In genomic region chr9:21557556-21557955, GRCm38 (mm10) we compare ENCODE assay signal across 18 mouse cellular contexts. TPM values are rescaled to one million over a fixed set of nuclear protein-coding genes. Genes with fewer than 3 reads are reported as not detected.
DNase-seq lines count a peak whose midpoint lies in the region; ATAC-seq and TF ChIP-seq lines count a peak whose summit lies in the region.
"Had no signal": no experiment of that assay in that cellular context is flagged by ENCODE, and none has a peak within 500 bp of the region (broad histone marks: within the 10 kb centered on the region; RNA-seq: fewer than 3 reads in every experiment).

No protein-coding gene starts in this region.

- 0 out of 2 replicates have a peak, but pooled peaks have one; percentile 6 for TF ChIP-seq EP300 in ES-Bruce4 (IDR thresholded peaks at IDR 0.05; ENCODE audit: insufficient read depth, low read depth, low read length)

- no peaks in the 10 kb centered on the region for H3K36me3 ChIP-seq in heart, embryonic 16.5 days (ENCODE audit: control insufficient read depth, insufficient read depth)
- H3K36me3 ChIP-seq in E14TG2a.4 (ENCODE audit: insufficient read depth, low read length) (peaks cover 79% of the 10 kb centered on the region), ES-Bruce4 (ENCODE audit: control insufficient read depth, insufficient read depth, low read length, poor library complexity, severe bottlenecking) (peaks cover 5% of the 10 kb centered on the region)
- H3K36me3 ChIP-seq in liver, embryonic 12.5 days: peaks cover 47% of the 10 kb centered on the region
- H3K36me3 ChIP-seq in hindbrain, embryonic 12.5 days: peaks cover 27% of the 10 kb centered on the region

- no peak for DNase-seq in heart, adult 8-10 months (ENCODE audit: low spot score)
- no peak for DNase-seq in spleen, adult 18-20 months
- DNase-seq: adrenal gland, postnatal 25 days; cerebellum, adult 9-11 months; kidney, postnatal 4 days; retina, postnatal 1 day; thymus, adult 18-20 months had no signal

- 92% methylated on average over 2 of the region's 2 CpGs for WGBS in heart, embryonic 16.5 days
- WGBS in liver, embryonic 12.5 days (ENCODE audit: insufficient replicate concordance): 78% methylated on average over 2 of the region's 2 CpGs
- WGBS in hindbrain, embryonic 12.5 days: 96% methylated on average over 2 of the region's 2 CpGs

- no peak for ATAC-seq in heart, embryonic 16.5 days (replicated peaks; ENCODE audit: extremely low read depth, insufficient read depth, low FRiP score)
- no peak for ATAC-seq in liver, embryonic 12.5 days
- ATAC-seq in hindbrain, embryonic 12.5 days (ENCODE audit: low FRiP score): no peak
- ATAC-seq in activated CD4-positive, CD25-positive, alpha-beta regulatory T cell, adult 4 months: no peak
- ATAC-seq: forebrain, embryonic 15.5 days; inflammation-experienced regulatory T-cells, adult 6 months had no signal

- no peaks in the 10 kb centered on the region for H3K9me3 ChIP-seq in heart, embryonic 16.5 days (replicated peaks; ENCODE audit: control insufficient read depth, low read length)
- H3K9me3 ChIP-seq in E14TG2a.4 (ENCODE audit: low read length): no peaks in the 10 kb centered on the region
- H3K9me3 ChIP-seq in ES-Bruce4 (replicated peaks; ENCODE audit: control insufficient read depth, insufficient read depth, low read length, poor library complexity, severe bottlenecking): no peaks in the 10 kb centered on the region
- no peaks in the 10 kb centered on the region for H3K9me3 ChIP-seq in liver, embryonic 12.5 days (replicated peaks)
- no peaks in the 10 kb centered on the region for H3K9me3 ChIP-seq in hindbrain, embryonic 12.5 days (replicated peaks)
- H3K9me3 ChIP-seq: embryonic facial prominence, embryonic 15.5 days; forebrain, embryonic 15.5 days; hindbrain, embryonic 10.5 days; limb, embryonic 15.5 days had no signal

- H3K4me2 ChIP-seq in heart, embryonic 16.5 days (ENCODE audit: low read depth, low read length): no peak overlapping the region
- H3K4me2 ChIP-seq in liver, embryonic 12.5 days: peak overlapping the region; percentile 70
- H3K4me2 ChIP-seq in hindbrain, embryonic 12.5 days (replicated peaks): no peak overlapping the region
- H3K4me2 ChIP-seq: embryonic facial prominence, embryonic 15.5 days; forebrain, embryonic 15.5 days; limb, embryonic 15.5 days had no signal

- no peak for TF ChIP-seq CTCF in E14TG2a.4 (conservative IDR thresholded peaks at IDR 0.05; ENCODE audit: low read length)
- TF ChIP-seq CTCF in ES-Bruce4 (IDR thresholded peaks at IDR 0.05; ENCODE audit: low read depth, low read length): no peak

- H3K9ac ChIP-seq in heart, embryonic 16.5 days (ENCODE audit: low read length): no peak overlapping the region
- no peak overlapping the region for H3K9ac ChIP-seq in ES-Bruce4 (ENCODE audit: low read depth, poor library complexity, severe bottlenecking)
- H3K9ac ChIP-seq in liver, embryonic 12.5 days: peak overlapping the region; percentile 61; the same call in 1 of the 2 replicates
- no peak overlapping the region for H3K9ac ChIP-seq in hindbrain, embryonic 12.5 days
- H3K9ac ChIP-seq: embryonic facial prominence, embryonic 15.5 days; forebrain, embryonic 15.5 days; limb, embryonic 15.5 days had no signal

- H3K4me3 ChIP-seq in heart, embryonic 16.5 days (ENCODE audit: low read length): no peak overlapping the region
- peak overlapping the region; percentile 58 for H3K4me3 ChIP-seq in E14TG2a.4 (replicated peaks; ENCODE audit: low read length)
- no peak overlapping the region for H3K4me3 ChIP-seq in ES-Bruce4 (ENCODE audit: low read depth, low read length)
- no peak overlapping the region for H3K4me3 ChIP-seq in liver, embryonic 12.5 days
- H3K4me3 ChIP-seq in hindbrain, embryonic 12.5 days: no peak overlapping the region
- H3K4me3 ChIP-seq: embryonic facial prominence, embryonic 15.5 days; forebrain, embryonic 15.5 days; hindbrain, embryonic 10.5 days; limb, embryonic 15.5 days had no signal

- no peak for TF ChIP-seq POLR2A in ES-Bruce4 (IDR thresholded peaks at IDR 0.05; ENCODE audit: insufficient read depth, low read length)

- peak overlapping the region; percentile 68; the same call in 1 of the 2 replicates for H3K27ac ChIP-seq in heart, embryonic 16.5 days (ENCODE audit: low read length)
- H3K27ac ChIP-seq in ES-Bruce4 (ENCODE audit: insufficient read depth, low read length): peak overlapping the region; percentile 82
- peak overlapping the region; percentile 96 for H3K27ac ChIP-seq in liver, embryonic 12.5 days
- H3K27ac ChIP-seq in hindbrain, embryonic 12.5 days: no peak overlapping the region
- H3K27ac ChIP-seq: embryonic facial prominence, embryonic 15.5 days; forebrain, embryonic 15.5 days; hindbrain, embryonic 10.5 days; limb, embryonic 15.5 days had no signal

- H3K4me1 ChIP-seq in heart, embryonic 16.5 days (ENCODE audit: control insufficient read depth, insufficient read depth, low read length): peaks cover 21% of the 10 kb centered on the region
- peaks cover 94% of the 10 kb centered on the region for H3K4me1 ChIP-seq in E14TG2a.4 (replicated peaks; ENCODE audit: low read depth, low read length)
- H3K4me1 ChIP-seq in ES-Bruce4 (ENCODE audit: control insufficient read depth, insufficient read depth, low read length): peaks cover 12% of the 10 kb centered on the region
- H3K4me1 ChIP-seq in liver, embryonic 12.5 days: peaks cover 72% of the 10 kb centered on the region
- H3K4me1 ChIP-seq in hindbrain, embryonic 12.5 days: peaks cover 7% of the 10 kb centered on the region; the same call in 1 of the 2 replicates
- H3K4me1 ChIP-seq: forebrain, embryonic 15.5 days; limb, embryonic 15.5 days had no signal

- no peaks in the 10 kb centered on the region for H3K27me3 ChIP-seq in heart, embryonic 16.5 days (ENCODE audit: control insufficient read depth, insufficient read depth, low read length)
- H3K27me3 ChIP-seq in E14TG2a.4 (ENCODE audit: insufficient read depth, low read length) (no peaks in the 10 kb centered on the region), ES-Bruce4 (ENCODE audit: control insufficient read depth, insufficient read depth, low read length, poor library complexity, severe bottlenecking) (no peaks in the 10 kb centered on the region)
- H3K27me3 ChIP-seq in liver, embryonic 12.5 days (replicated peaks): no peaks in the 10 kb centered on the region
- H3K27me3 ChIP-seq in hindbrain, embryonic 12.5 days: no peaks in the 10 kb centered on the region
- H3K27me3 ChIP-seq: embryonic facial prominence, embryonic 15.5 days; forebrain, embryonic 15.5 days; limb, embryonic 15.5 days had no signal

RNA-seq across cellular contexts. Expression of gene Carm1, which starts 10.9 kb away (rescaled TPM):
- polyA plus RNA-seq in heart, embryonic 16.5 days (2015; fragmentation: Nextera tagmentation; extraction: Ambion mirVana): 17.2 and 21.8 TPM in 2 replicates
- total RNA-seq in heart, adult 8-10 months (2022): 10 to 100 TPM; 70.9 to 75.8 (median 73.3) TPM
- polyA plus RNA-seq in ES-Bruce4 (2011; ENCODE audit: insufficient read depth, insufficient read length, low read depth, missing spikeins): 112 and 122 TPM in 2 replicates
- 39.0 and 41.0 TPM in 2 replicates for polyA plus RNA-seq in liver, embryonic 12.5 days (2016; fragmentation: Nextera tagmentation; extraction: Ambion mirVana)
- polyA plus RNA-seq in hindbrain, embryonic 12.5 days (2016; fragmentation: Nextera tagmentation; extraction: Ambion mirVana): 76.7 and 77.9 TPM in 2 replicates
- polyA plus RNA-seq in activated CD4-positive, CD25-positive, alpha-beta regulatory T cell, adult 4 months (2017; shearing (Covaris generic)): 1 to 10 TPM; 4.7 to 5.9 TPM

RNA-seq across cellular contexts. Expression of gene AB124611, which starts 31.6 kb away (rescaled TPM):
- 3.2 and 3.7 TPM in 2 replicates for polyA plus RNA-seq in heart, embryonic 16.5 days (2015; fragmentation: Nextera tagmentation; extraction: Ambion mirVana)
- 1 to 10 TPM in 1 of 4 experiments, under 1 TPM in 3; 0.37 to 2.2 (median 0.63) TPM for total RNA-seq in heart, adult 8-10 months (2022)
- polyA plus RNA-seq in ES-Bruce4 (2011; ENCODE audit: insufficient read depth, insufficient read length, low read depth, missing spikeins): not detected in 2 replicates
- 2.6 and 3.1 TPM in 2 replicates for polyA plus RNA-seq in liver, embryonic 12.5 days (2016; fragmentation: Nextera tagmentation; extraction: Ambion mirVana)
- 3.7 and 6.0 TPM in 2 replicates for polyA plus RNA-seq in hindbrain, embryonic 12.5 days (2016; fragmentation: Nextera tagmentation; extraction: Ambion mirVana)
- polyA plus RNA-seq in activated CD4-positive, CD25-positive, alpha-beta regulatory T cell, adult 4 months (2017; shearing (Covaris generic)): 10 to 100 TPM; 56.9 to 62.4 TPM

RNA-seq across cellular contexts. Expression of gene Timm29, which starts 35.0 kb away (rescaled TPM):
- polyA plus RNA-seq in heart, embryonic 16.5 days (2015; fragmentation: Nextera tagmentation; extraction: Ambion mirVana): 28.4 and 28.6 TPM in 2 replicates
- 10 to 100 TPM; 61.0 to 67.1 (median 66.5) TPM for total RNA-seq in heart, adult 8-10 months (2022)
- 18.1 and 19.2 TPM in 2 replicates for polyA plus RNA-seq in ES-Bruce4 (2011; ENCODE audit: insufficient read depth, insufficient read length, low read depth, missing spikeins)
- 31.6 and 32.8 TPM in 2 replicates for polyA plus RNA-seq in liver, embryonic 12.5 days (2016; fragmentation: Nextera tagmentation; extraction: Ambion mirVana)
- 56.5 and 61.0 TPM in 2 replicates for polyA plus RNA-seq in hindbrain, embryonic 12.5 days (2016; fragmentation: Nextera tagmentation; extraction: Ambion mirVana)
- polyA plus RNA-seq in activated CD4-positive, CD25-positive, alpha-beta regulatory T cell, adult 4 months (2017; shearing (Covaris generic)): 1 to 10 TPM; 2.8 to 3.5 TPM

RNA-seq across cellular contexts. Expression of gene Yipf2, which starts 35.1 kb away (rescaled TPM):
- polyA plus RNA-seq in heart, embryonic 16.5 days (2015; fragmentation: Nextera tagmentation; extraction: Ambion mirVana): 16.4 and 17.7 TPM in 2 replicates
- total RNA-seq in heart, adult 8-10 months (2022): 1 to 10 TPM; 7.3 to 8.6 (median 7.9) TPM
- polyA plus RNA-seq in ES-Bruce4 (2011; ENCODE audit: insufficient read depth, insufficient read length, low read depth, missing spikeins): 17.4 and 18.9 TPM in 2 replicates
- 10.0 and 10.5 TPM in 2 replicates for polyA plus RNA-seq in liver, embryonic 12.5 days (2016; fragmentation: Nextera tagmentation; extraction: Ambion mirVana)
- polyA plus RNA-seq in hindbrain, embryonic 12.5 days (2016; fragmentation: Nextera tagmentation; extraction: Ambion mirVana): 19.4 and 21.5 TPM in 2 replicates
- 10 to 100 TPM; 16.7 to 18.3 TPM for polyA plus RNA-seq in activated CD4-positive, CD25-positive, alpha-beta regulatory T cell, adult 4 months (2017; shearing (Covaris generic))

RNA-seq across cellular contexts. Expression of gene Tmed1, which starts 47.5 kb away (rescaled TPM):
- 81.2 and 90.1 TPM in 2 replicates for polyA plus RNA-seq in heart, embryonic 16.5 days (2015; fragmentation: Nextera tagmentation; extraction: Ambion mirVana)
- 10 to 100 TPM; 46.5 to 51.3 (median 48.9) TPM for total RNA-seq in heart, adult 8-10 months (2022)
- 28.0 and 29.2 TPM in 2 replicates for polyA plus RNA-seq in ES-Bruce4 (2011; ENCODE audit: insufficient read depth, insufficient read length, low read depth, missing spikeins)
- 42.8 and 44.0 TPM in 2 replicates for polyA plus RNA-seq in liver, embryonic 12.5 days (2016; fragmentation: Nextera tagmentation; extraction: Ambion mirVana)
- polyA plus RNA-seq in hindbrain, embryonic 12.5 days (2016; fragmentation: Nextera tagmentation; extraction: Ambion mirVana): 80.4 and 81.9 TPM in 2 replicates
- 1 to 10 TPM; 2.7 to 3.1 TPM for polyA plus RNA-seq in activated CD4-positive, CD25-positive, alpha-beta regulatory T cell, adult 4 months (2017; shearing (Covaris generic))
